Mouse (Mus musculus): ENCODE measurements around the gene Zbtb16. TPM values are rescaled to one million over a fixed set of nuclear protein-coding genes. Genes with fewer than 3 reads are reported as not detected.

The Zbtb16 gene
- total and polyA plus RNA-seq, 3 experiments: 15.7 to 150 (median 149) TPM

DNA sequence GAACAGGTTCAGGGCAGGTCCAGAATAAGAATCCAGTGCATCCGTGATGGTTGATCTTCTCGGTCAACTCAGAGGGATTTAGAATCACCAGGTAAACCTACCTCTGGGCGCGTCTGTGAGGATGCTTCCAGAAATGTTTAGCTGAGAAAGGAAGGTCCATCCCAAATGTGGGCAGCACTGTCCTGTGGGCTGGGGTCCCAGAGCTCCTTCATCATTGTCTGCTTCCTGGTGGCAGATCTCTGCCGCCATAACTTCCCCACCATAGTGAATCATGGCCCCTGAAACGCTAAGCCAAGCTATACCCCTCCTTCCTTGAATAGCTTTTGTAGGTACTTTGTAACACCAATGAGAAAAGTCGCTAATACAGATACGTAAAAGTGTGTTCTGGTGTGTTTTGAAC is 194.4 kb downstream of the Zbtb16 start:
- H3K4me1 ChIP-seq (ENCODE audit: control insufficient read depth, insufficient read depth, low read length): peaks cover 11% of the 10 kb centered on the region
- H3K27me3 ChIP-seq (ENCODE audit: control insufficient read depth, insufficient read depth, low read length): peaks cover 1% of the 10 kb centered on the region; the same call in 1 of the 2 replicates
- intact Hi-C loops (cut with DNase I): loop anchor here (10.0 kb wide), 1 partner anchor 413 kb away; the partner anchor contains the start of gene Zw10
- H3K36me3 ChIP-seq (ENCODE audit: control insufficient read depth, insufficient read depth, low read length): no peaks in the 10 kb centered on the region
- no peak overlapping the region for H3K27ac ChIP-seq
- no peak overlapping the region for H3K4me3 ChIP-seq
- WGBS: 88% methylated on average over 8 of the region's 8 CpGs
- TF ChIP-seq CTCF (IDR thresholded peaks at IDR 0.05): no peak
- TF ChIP-seq POLR2A (IDR thresholded peaks at IDR 0.05; ENCODE audit: insufficient read depth, low read depth, low read length): no peak
- TF ChIP-seq EP300 (IDR thresholded peaks at IDR 0.05; ENCODE audit: insufficient read depth, low read depth, low read length): no peak
- DNase-seq: no peak
- no peaks in the 10 kb centered on the region for H3K79me2 ChIP-seq (replicated peaks; ENCODE audit: control insufficient read depth, insufficient read depth, low read length)
- H3K9ac ChIP-seq (ENCODE audit: low read depth, low read length): no peak overlapping the region

- TF ChIP-seq CTCF (IDR thresholded peaks at IDR 0.05) (no peak), EP300 (IDR thresholded peaks at IDR 0.05; ENCODE audit: insufficient read depth, low read depth, low read length) (no peak), POLR2A (IDR thresholded peaks at IDR 0.05; ENCODE audit: insufficient read depth, low read depth, low read length) (no peak)
- peaks cover 5% of the 10 kb centered on the region for H3K4me1 ChIP-seq (ENCODE audit: control insufficient read depth, insufficient read depth, low read length)
- no peaks in the 10 kb centered on the region for H3K79me2 ChIP-seq (replicated peaks; ENCODE audit: control insufficient read depth, insufficient read depth, low read length)
- intact Hi-C loops (cut with DNase I): loop anchor here (10.0 kb wide), 1 partner anchor 414 kb away; the partner anchor contains the start of gene Zw10
- DNase-seq: peak in 1 of 2 experiments; percentile 13
- no peaks in the 10 kb centered on the region for H3K36me3 ChIP-seq (ENCODE audit: control insufficient read depth, insufficient read depth, low read length)
- H3K27ac ChIP-seq: no peak overlapping the region
- no peak overlapping the region for H3K4me3 ChIP-seq
- 60% methylated on average over 8 of the region's 8 CpGs for WGBS
- H3K9ac ChIP-seq (ENCODE audit: low read depth, low read length): no peak overlapping the region
- peaks cover 1% of the 10 kb centered on the region; the same call in 1 of the 2 replicates for H3K27me3 ChIP-seq (ENCODE audit: control insufficient read depth, insufficient read depth, low read length)
These were observed 195.1 kb downstream of the Zbtb16 start for GRCm38 (mm10) chr9:48640881-48641280.

GRCm38 (mm10) chr9:48638176-48638803 is 197.7 kb downstream of the Zbtb16 start:
- H3K4me3 ChIP-seq: no peak overlapping the region
- intact Hi-C loops (cut with DNase I): no loop called here
- H3K36me3 ChIP-seq (ENCODE audit: control insufficient read depth, insufficient read depth, low read length): no peaks in the 10 kb centered on the region
- H3K27ac ChIP-seq: no peak overlapping the region
- no peaks in the 10 kb centered on the region for H3K79me2 ChIP-seq (replicated peaks; ENCODE audit: control insufficient read depth, insufficient read depth, low read length)
- WGBS: 60% methylated on average over 15 of the region's 15 CpGs
- peaks cover 1% of the 10 kb centered on the region; the same call in 1 of the 2 replicates for H3K27me3 ChIP-seq (ENCODE audit: control insufficient read depth, insufficient read depth, low read length)
- DNase-seq: peak in 1 of 2 experiments; percentile 1
- peaks cover 4% of the 10 kb centered on the region for H3K4me1 ChIP-seq (ENCODE audit: control insufficient read depth, insufficient read depth, low read length)
- 0 out of 2 replicates have a peak, but pooled peaks have one; percentile 44 for TF ChIP-seq POLR2A (IDR thresholded peaks at IDR 0.05; ENCODE audit: insufficient read depth, low read depth, low read length)
- no peak for TF ChIP-seq CTCF (IDR thresholded peaks at IDR 0.05)
- TF ChIP-seq EP300 (IDR thresholded peaks at IDR 0.05; ENCODE audit: insufficient read depth, low read depth, low read length): no peak
- no peak overlapping the region for H3K9ac ChIP-seq (ENCODE audit: low read depth, low read length)

DNA sequence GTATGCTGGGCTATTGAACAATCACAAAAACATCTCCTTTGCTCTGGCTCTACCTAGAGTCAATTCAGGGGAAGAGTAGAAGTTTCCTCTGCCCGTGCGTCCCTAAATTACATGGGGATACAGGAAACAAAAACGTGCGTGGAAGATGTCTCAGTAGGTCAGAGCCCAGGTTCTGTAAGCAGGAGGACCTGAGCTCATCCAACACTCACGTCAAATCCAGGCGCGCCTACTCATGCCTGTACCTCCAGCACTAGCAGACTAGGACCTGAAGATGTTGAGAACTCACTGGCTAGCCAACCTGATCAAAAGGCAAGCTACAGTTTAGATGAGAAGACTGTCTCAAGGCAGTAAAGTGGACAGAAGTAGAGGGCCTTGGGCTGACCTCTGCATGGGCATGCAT is 198.9 kb downstream of the Zbtb16 start:
- Histone ChIP-seq H3K4me1 (ENCODE audit: control insufficient read depth, insufficient read depth, low read length) (peaks cover 4% of the 10 kb centered on the region), H3K4me3 (no peak overlapping the region), H3K9ac (ENCODE audit: low read depth, low read length) (no peak overlapping the region), H3K36me3 (ENCODE audit: control insufficient read depth, insufficient read depth, low read length) (no peaks in the 10 kb centered on the region), H3K79me2 (replicated peaks; ENCODE audit: control insufficient read depth, insufficient read depth, low read length) (no peaks in the 10 kb centered on the region), H3K27ac (no peak overlapping the region), H3K27me3 (ENCODE audit: control insufficient read depth, insufficient read depth, low read length) (peaks cover 1% of the 10 kb centered on the region; the same call in 1 of the 2 replicates)
- DNase-seq: no peak
- intact Hi-C loops (cut with DNase I): no loop called here
- TF ChIP-seq POLR2A (IDR thresholded peaks at IDR 0.05; ENCODE audit: insufficient read depth, low read depth, low read length) (no peak), EP300 (IDR thresholded peaks at IDR 0.05; ENCODE audit: insufficient read depth, low read depth, low read length) (no peak), CTCF (IDR thresholded peaks at IDR 0.05) (no peak)
- WGBS: 86% methylated on average over 7 of the region's 7 CpGs

GRCm38 (mm10) chr9:48635576-48636350 is 200.3 kb downstream of the Zbtb16 start:
- WGBS: 37% methylated on average over 18 of the region's 18 CpGs
- peaks cover 1% of the 10 kb centered on the region; the same call in 1 of the 2 replicates for H3K27me3 ChIP-seq (ENCODE audit: control insufficient read depth, insufficient read depth, low read length)
- no peaks in the 10 kb centered on the region for H3K36me3 ChIP-seq (ENCODE audit: control insufficient read depth, insufficient read depth, low read length)
- H3K27ac ChIP-seq: no peak overlapping the region
- no peaks in the 10 kb centered on the region for H3K79me2 ChIP-seq (replicated peaks; ENCODE audit: control insufficient read depth, insufficient read depth, low read length)
- TF ChIP-seq POLR2A (IDR thresholded peaks at IDR 0.05; ENCODE audit: insufficient read depth, low read depth, low read length): no peak
- no peak for TF ChIP-seq EP300 (IDR thresholded peaks at IDR 0.05; ENCODE audit: insufficient read depth, low read depth, low read length)
- no peak for TF ChIP-seq CTCF (IDR thresholded peaks at IDR 0.05)
- intact Hi-C loops (cut with DNase I): no loop called here
- no peak overlapping the region for H3K9ac ChIP-seq (ENCODE audit: low read depth, low read length)
- peaks cover 4% of the 10 kb centered on the region for H3K4me1 ChIP-seq (ENCODE audit: control insufficient read depth, insufficient read depth, low read length)
- peak in 1 of 2 experiments; percentile 0 for DNase-seq
- H3K4me3 ChIP-seq: no peak overlapping the region
